Mouse (Mus musculus) embryonic facial prominence, embryonic 14.5 days (tissue): ENCODE results near the gene Tnfsf12. TPM values are rescaled to one million over a fixed set of nuclear protein-coding genes. Genes with fewer than 3 reads are reported as not detected.
"Not testable (repeated sequence)": the region's sequence is repeated elsewhere in the genome, so short reads cannot be mapped to it uniquely, and the experiment has no call there.

Source experiments
- ATAC-seq: fragments of 200-750 bp; cut with Nextera tagmentation; 2 replicates; pipeline ENCODE4 v1.8.0; 2017; ENCODE audit warnings: low read depth, moderate number of reproducible peaks, moderate TSS enrichment
- DNase-seq: peaks from one replicate; pipeline ENCODE4 v3.0.0-alpha.2; 2015; ENCODE audit warnings: low spot score
- H3K27ac ChIP-seq: fragments of 300-500 bp; sonication (generic); replicated peaks from 2 replicates; pipeline ENCODE4 v1.5.1; 2014; ENCODE audit warnings: low read depth, mild to moderate bottlenecking, low read length, moderate library complexity
- H3K27me3 ChIP-seq: fragments of 300-500 bp; sonication (generic); replicated peaks from 2 replicates; pipeline ENCODE4 v1.6.1; 2014; ENCODE audit warnings: low read length; ENCODE audit not compliant: control insufficient read depth, insufficient read depth
- H3K36me3 ChIP-seq: fragments of 300-500 bp; sonication (generic); 2 replicates; pipeline ENCODE4 v1.6.1; 2014; ENCODE audit warnings: low read length, mixed read lengths; ENCODE audit not compliant: control insufficient read depth, insufficient read depth
- H3K4me1 ChIP-seq: fragments of 300-500 bp; sonication (generic); 2 replicates; pipeline ENCODE4 v1.6.1; 2014; ENCODE audit warnings: antibody characterized with exemption, low read length; ENCODE audit not compliant: control insufficient read depth, insufficient read depth
- H3K4me2 ChIP-seq: fragments of 300-500 bp; sonication (generic); 2 replicates; pipeline ENCODE4 v1.6.1; 2014; ENCODE audit warnings: low read depth, mild to moderate bottlenecking, low read length, moderate library complexity, mixed read lengths
- H3K4me3 ChIP-seq: fragments of 300-500 bp; sonication (generic); 2 replicates; pipeline ENCODE4 v1.5.1; 2014; ENCODE audit warnings: low read depth, mild to moderate bottlenecking, low read length
- H3K9ac ChIP-seq: fragments of 300-500 bp; sonication (generic); 2 replicates; pipeline ENCODE4 v1.6.1; 2014; ENCODE audit warnings: low read depth, mild to moderate bottlenecking, low read length, moderate library complexity, mixed read lengths
- H3K9me3 ChIP-seq: fragments of 300-500 bp; sonication (generic); 2 replicates; pipeline ENCODE4 v1.6.1; 2016; ENCODE audit warnings: low read length; ENCODE audit not compliant: control insufficient read depth
- WGBS: fragments of 180-500 bp; shearing (Covaris S2); extraction: QIAGEN DNeasy Blood & Tissue Kit; methylation state at CpG from one replicate; pipeline ENCODE4 v1.1.7; 2014; 5-methylcytosine and 5-hydroxymethylcytosine counted together
- polyA plus RNA-seq: library from polyadenylated mRNA; unstranded; fragments of >200 nt; fragmentation: Nextera tagmentation; extraction: Ambion mirVana; gene quantifications from 2 replicates; pipeline ENCODE4 v1.2.1, GENCODE M21; 2014

Tnfsf12 gene
- polyA plus RNA-seq, 1 experiment from 2014 or later: 13.0 TPM

GRCm38 (mm10) chr11:69708614-69709265 is 13.1 kb upstream of the Tnfsf12 start:
- Histone ChIP-seq H3K9me3 (no peaks in the 10 kb centered on the region), H3K4me2 (no peak overlapping the region), H3K4me1 (no peaks in the 10 kb centered on the region), H3K36me3 (no peaks in the 10 kb centered on the region), H3K27ac (no peak overlapping the region), H3K9ac (no peak overlapping the region), H3K27me3 (no peaks in the 10 kb centered on the region), H3K4me3 (no peak overlapping the region)
- DNase-seq (no peak), ATAC-seq (no peak)
- WGBS: 75% methylated on average over 3 of the region's 3 CpGs

DNA sequence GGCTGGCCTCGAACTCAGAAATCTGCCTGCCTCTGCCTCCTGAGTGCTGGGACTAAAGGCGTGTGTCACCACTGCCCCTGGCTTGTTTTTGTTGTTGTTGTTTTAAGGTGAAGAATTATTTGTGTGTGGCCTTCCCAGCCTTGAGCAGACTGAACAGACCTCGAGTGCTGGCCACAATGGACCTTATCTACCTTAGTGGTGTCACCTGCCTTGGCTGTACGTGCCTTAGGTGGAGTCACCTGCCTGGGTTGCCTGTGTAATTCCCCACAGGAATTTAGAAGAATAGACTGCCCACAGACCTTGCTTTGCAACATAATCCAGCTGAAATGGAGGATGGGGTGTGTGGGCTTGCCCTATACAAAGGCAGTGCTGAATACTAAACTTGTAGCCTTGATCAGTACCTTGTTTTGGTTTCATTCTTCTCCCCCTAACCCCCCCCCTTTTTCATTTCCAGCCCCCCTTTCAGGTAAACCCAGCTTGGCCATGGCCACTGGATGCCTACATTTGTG is 12.3 kb upstream of the Tnfsf12 start:
- Histone ChIP-seq H3K27me3 (no peaks in the 10 kb centered on the region), H3K4me1 (no peaks in the 10 kb centered on the region), H3K36me3 (no peaks in the 10 kb centered on the region), H3K9me3 (no peaks in the 10 kb centered on the region), H3K4me2 (no peak overlapping the region), H3K4me3 (no peak overlapping the region), H3K27ac (no peak overlapping the region), H3K9ac (no peak overlapping the region)
- ATAC-seq (no peak), DNase-seq (no peak)
- 87% methylated on average over 4 of the region's 4 CpGs for whole genome bisulfite sequencing

DNA sequence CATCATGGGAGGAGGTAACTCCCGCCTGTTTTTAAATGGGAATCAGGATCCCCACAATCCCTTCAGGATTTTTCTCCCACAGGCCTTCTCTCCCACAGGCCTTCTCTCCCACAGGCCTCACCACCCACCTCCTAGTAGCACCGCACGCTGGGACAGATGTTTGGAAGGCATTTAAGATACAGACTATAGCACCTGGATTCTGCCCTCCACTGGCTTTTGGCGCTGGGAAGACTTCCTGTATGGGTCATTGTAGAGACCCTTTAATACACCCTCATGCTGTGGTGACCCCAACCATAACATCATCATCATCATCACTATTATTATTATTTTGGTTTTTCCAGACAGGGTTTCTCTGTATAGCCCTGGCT is 11.8 kb upstream of the Tnfsf12 start:
- Histone ChIP-seq H3K4me1 (no peaks in the 10 kb centered on the region), H3K4me2 (no peak overlapping the region), H3K27me3 (no peaks in the 10 kb centered on the region), H3K9me3 (no peaks in the 10 kb centered on the region), H3K4me3 (no peak overlapping the region), H3K36me3 (no peaks in the 10 kb centered on the region), H3K9ac (no peak overlapping the region), H3K27ac (no peak overlapping the region; the same call in 1 of the 2 replicates)
- DNase-seq (no peak), ATAC-seq (no peak)
- WGBS: 80% methylated on average over 4 of the region's 4 CpGs

DNA sequence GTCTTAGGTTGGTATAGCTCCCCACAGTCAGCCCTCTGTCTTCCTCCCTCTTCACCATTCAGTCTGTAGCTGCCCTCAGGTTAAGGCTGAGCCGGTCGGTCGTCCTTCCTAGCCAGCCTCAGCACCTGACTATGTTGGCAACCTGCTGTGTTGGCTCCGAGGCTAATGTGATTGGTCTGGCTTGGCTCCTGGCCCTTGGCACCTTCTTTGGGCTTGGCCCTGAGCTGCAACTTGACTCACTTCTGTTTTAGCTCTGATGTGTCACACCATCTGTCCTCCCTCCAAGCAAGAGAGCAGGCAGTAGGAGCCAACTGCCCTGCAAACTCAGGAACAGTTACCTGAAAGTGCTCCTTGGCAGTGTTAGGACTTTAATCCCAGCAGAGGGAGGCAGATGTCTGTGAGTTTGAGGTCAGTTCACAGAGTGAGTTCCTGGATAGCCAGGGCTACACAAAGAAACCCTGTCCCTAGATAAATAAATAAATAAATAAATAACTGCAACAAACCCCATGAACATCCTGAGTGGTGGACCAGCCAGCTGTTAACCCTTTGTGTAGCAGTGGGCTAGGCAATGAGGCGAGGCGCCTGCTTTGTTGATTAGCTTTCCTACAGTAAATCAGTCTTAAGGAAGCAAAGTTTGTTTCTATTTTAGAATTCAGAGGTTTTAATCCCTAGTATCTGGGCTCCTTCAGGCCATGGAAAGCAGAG is 11.3 kb upstream of the Tnfsf12 start:
- 44% methylated on average over 6 of the region's 6 CpGs for WGBS
- DNase-seq: no peak
- H3K27ac ChIP-seq: no peak overlapping the region; the same call in 1 of the 2 replicates
- no peaks in the 10 kb centered on the region for H3K36me3 ChIP-seq
- H3K27me3 ChIP-seq: no peaks in the 10 kb centered on the region
- no peak overlapping the region for H3K4me2 ChIP-seq
- no peak for ATAC-seq
- no peak overlapping the region for H3K4me3 ChIP-seq
- no peak overlapping the region for H3K9ac ChIP-seq
- H3K4me1 ChIP-seq: no peaks in the 10 kb centered on the region
- H3K9me3 ChIP-seq: no peaks in the 10 kb centered on the region

DNA sequence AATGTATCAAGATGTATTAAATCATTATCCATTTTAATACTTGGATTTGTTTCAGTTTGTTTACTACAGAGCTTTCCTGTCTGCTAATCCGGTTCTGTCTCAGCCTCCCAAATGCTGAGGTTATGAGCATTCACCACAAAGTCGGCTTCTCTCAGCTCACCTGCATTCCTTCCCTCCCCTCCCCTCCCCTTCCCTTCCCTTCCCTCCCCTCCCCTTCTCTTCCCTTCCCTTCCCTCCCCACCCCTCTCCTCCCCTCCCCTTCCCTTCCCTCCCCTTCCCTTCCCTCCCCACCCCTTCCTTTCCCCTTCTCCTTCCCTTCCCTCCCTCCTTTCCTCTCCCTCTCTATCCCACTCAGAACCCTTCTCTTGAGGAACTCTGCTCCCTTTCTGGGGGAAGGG is 9.0 kb upstream of the Tnfsf12 start:
- no peaks in the 10 kb centered on the region for H3K36me3 ChIP-seq
- no peak overlapping the region for H3K4me2 ChIP-seq
- H3K4me1 ChIP-seq: no peaks in the 10 kb centered on the region
- no peak for ATAC-seq
- no peak overlapping the region for H3K4me3 ChIP-seq
- no peaks in the 10 kb centered on the region for H3K27me3 ChIP-seq
- no peak overlapping the region for H3K27ac ChIP-seq
- H3K9me3 ChIP-seq: no peaks in the 10 kb centered on the region
- H3K9ac ChIP-seq: no peak overlapping the region
- DNase-seq: no peak
- 35% methylated on average over 2 of the region's 2 CpGs for WGBS

DNA sequence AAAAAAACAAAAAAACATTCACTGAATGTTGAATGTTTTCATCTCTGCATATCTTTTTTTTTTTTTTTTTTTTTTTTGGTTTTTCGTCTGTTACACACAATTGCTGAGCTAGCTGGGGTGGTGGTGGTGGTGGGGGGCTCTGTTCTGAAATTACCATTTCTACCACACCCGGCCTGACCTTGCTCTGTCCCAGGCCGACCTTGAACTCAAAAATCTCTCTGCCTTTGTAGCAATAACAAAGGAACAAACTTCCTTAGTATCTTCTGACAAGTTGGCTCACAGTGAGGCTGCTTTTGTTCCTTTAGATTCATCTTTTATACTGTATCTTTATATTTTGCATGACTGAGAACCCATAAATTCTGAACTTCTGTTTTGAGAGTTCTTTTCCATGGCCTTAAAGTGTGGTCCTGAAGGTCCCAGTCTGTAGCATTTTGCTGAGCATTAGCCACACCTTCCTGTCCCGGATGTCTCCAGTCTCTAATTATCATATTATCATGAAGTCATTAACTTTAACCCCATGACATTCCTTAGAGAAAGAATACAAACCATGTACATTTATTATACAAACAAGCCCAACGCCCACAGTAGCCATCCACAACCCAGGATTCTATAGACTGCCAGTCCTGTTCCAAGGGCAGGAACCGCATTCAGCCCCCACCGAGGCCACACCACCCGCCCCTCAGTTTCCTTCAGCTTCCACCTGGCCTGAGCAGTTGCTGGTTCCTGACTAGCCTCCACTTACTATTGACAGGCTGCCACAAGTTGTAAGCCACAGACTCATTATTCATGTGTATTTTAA is 8.4 kb upstream of the Tnfsf12 start:
- ATAC-seq (no peak), DNase-seq (no peak)
- no peak overlapping the region for H3K4me2 ChIP-seq
- no peaks in the 10 kb centered on the region for H3K4me1 ChIP-seq
- H3K9ac ChIP-seq: no peak overlapping the region
- no peak overlapping the region for H3K27ac ChIP-seq
- H3K36me3 ChIP-seq: no peaks in the 10 kb centered on the region
- H3K4me3 ChIP-seq: no peak overlapping the region
- H3K9me3 ChIP-seq: no peaks in the 10 kb centered on the region
- WGBS: 51% methylated on average over 8 of the region's 8 CpGs
- no peaks in the 10 kb centered on the region for H3K27me3 ChIP-seq

DNA sequence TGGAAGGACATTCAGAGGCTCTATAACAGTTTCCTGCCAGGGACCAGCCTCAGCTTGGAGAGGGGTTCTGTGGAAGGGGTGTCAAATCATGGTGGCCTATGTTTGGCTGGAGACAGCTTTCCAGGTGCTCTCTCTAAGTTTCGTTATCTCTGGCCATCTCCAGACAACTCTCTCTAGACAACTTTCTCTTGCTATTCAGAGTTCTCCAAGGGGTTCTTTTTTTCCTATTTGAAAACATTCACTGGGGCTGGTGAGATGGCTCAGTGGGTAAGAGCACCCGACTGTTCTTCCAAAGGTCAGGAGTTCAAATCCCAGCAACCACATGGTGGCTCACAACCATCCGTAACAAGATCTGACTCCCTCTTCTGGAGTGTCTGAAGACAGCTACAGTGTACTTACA is 7.7 kb upstream of the Tnfsf12 start:
- not testable (repeated sequence) for H3K27ac ChIP-seq, H3K27me3 ChIP-seq, H3K36me3 ChIP-seq, ATAC-seq, H3K4me1 ChIP-seq, H3K9me3 ChIP-seq, DNase-seq, H3K9ac ChIP-seq, H3K4me2 ChIP-seq, H3K4me3 ChIP-seq
- 74% methylated on average over 2 of the region's 3 CpGs for WGBS

- H3K9ac ChIP-seq, H3K4me1 ChIP-seq, H3K27me3 ChIP-seq, DNase-seq, ATAC-seq, H3K27ac ChIP-seq, H3K4me2 ChIP-seq, H3K4me3 ChIP-seq, H3K9me3 ChIP-seq, H3K36me3 ChIP-seq: not testable (repeated sequence)
- WGBS: 92% methylated on average over 10 of the region's 10 CpGs
Measured at GRCm38 (mm10) chr11:69702886-69703285, 7.2 kb upstream of the Tnfsf12 start.
